Mouse (Mus musculus) embryonic facial prominence, embryonic 11.5 days (tissue): Measurements from ENCODE around the gene Phf1. TPM values are rescaled to one million over a fixed set of nuclear protein-coding genes. Genes with fewer than 3 reads are reported as not detected.

ENCODE experiments used
- ATAC-seq: fragments of 200-750 bp; cut with Nextera tagmentation; replicated peaks from 2 replicates; pipeline ENCODE4 v1.8.0; 2017; ENCODE audit warnings: low read depth; ENCODE audit not compliant: insufficient number of reproducible peaks, low FRiP score, low TSS enrichment
- DNase-seq: peaks from one replicate; pipeline ENCODE4 v3.0.0-alpha.2; 2015; ENCODE audit warnings: low spot score
- H3K27ac ChIP-seq: fragments of 300-500 bp; sonication (generic); replicated peaks from 2 replicates; pipeline ENCODE4 v1.5.1; 2014; ENCODE audit warnings: mild to moderate bottlenecking, low read depth, low read length, control low read depth
- H3K27me3 ChIP-seq: fragments of 300-500 bp; sonication (generic); 2 replicates; pipeline ENCODE4 v1.6.1; 2014; ENCODE audit warnings: mild to moderate bottlenecking, low read length, moderate library complexity, mixed read lengths; ENCODE audit not compliant: control insufficient read depth, insufficient read depth
- H3K36me3 ChIP-seq: fragments of 300-500 bp; sonication (generic); replicated peaks from 2 replicates; pipeline ENCODE4 v1.6.1; 2014; ENCODE audit warnings: low read depth, mild to moderate bottlenecking, low read length, moderate library complexity, mixed read lengths; ENCODE audit not compliant: control insufficient read depth, insufficient read depth
- H3K4me1 ChIP-seq: fragments of 300-500 bp; sonication (generic); 2 replicates; pipeline ENCODE4 v1.6.1; 2014; ENCODE audit warnings: low read length, mixed read lengths; ENCODE audit not compliant: control insufficient read depth, insufficient read depth
- H3K4me2 ChIP-seq: fragments of 300-500 bp; sonication (generic); 2 replicates; pipeline ENCODE4 v1.6.1; 2014; ENCODE audit warnings: low read depth, mild to moderate bottlenecking, control low read depth, low read length, moderate library complexity
- H3K4me3 ChIP-seq: fragments of 300-500 bp; sonication (generic); 2 replicates; pipeline ENCODE4 v1.5.1; 2014; ENCODE audit warnings: low read depth, low read length, control low read depth
- H3K9ac ChIP-seq: fragments of 300-500 bp; sonication (generic); replicated peaks from 2 replicates; pipeline ENCODE4 v1.6.1; 2014; ENCODE audit warnings: mild to moderate bottlenecking, control low read depth, low read length
- H3K9me3 ChIP-seq: fragments of 300-500 bp; sonication (generic); replicated peaks from 2 replicates; pipeline ENCODE4 v1.6.1; 2016; ENCODE audit warnings: mild to moderate bottlenecking, low read length, inconsistent platforms, mixed read lengths; ENCODE audit not compliant: control insufficient read depth
- WGBS: fragments of 180-500 bp; shearing (Covaris S2); extraction: QIAGEN DNeasy Blood & Tissue Kit; methylation state at CpG from one replicate; pipeline ENCODE4 v1.1.7; 2014; 5-methylcytosine and 5-hydroxymethylcytosine counted together
- microRNA-seq: library from miRNA; unstranded; fragments of <30 nt; microRNA quantifications from one replicate; pipeline ENCODE4, GENCODE M21; 2016; ENCODE audit warnings: borderline number of aligned reads
- polyA plus RNA-seq: library from polyadenylated mRNA; unstranded; fragments of >200 nt; fragmentation: Nextera tagmentation; extraction: Ambion mirVana; gene quantifications from 2 replicates; pipeline ENCODE4 v1.2.1, GENCODE M21; 2014

The Phf1 gene
- polyA plus RNA-seq, 1 experiment from 2014 or later, result 3.7 TPM

- H3K4me2 ChIP-seq, result no peak overlapping the region
- H3K9ac ChIP-seq, result no peak overlapping the region
- H3K9me3 ChIP-seq, result no peaks in the 10 kb centered on the region
- peaks cover 9% of the 10 kb centered on the region for H3K36me3 ChIP-seq
- H3K4me1 ChIP-seq, result no peaks in the 10 kb centered on the region
- no peak overlapping the region for H3K27ac ChIP-seq
- ATAC-seq (no peak), DNase-seq (no peak)
- no peaks in the 10 kb centered on the region for H3K27me3 ChIP-seq
- 70% methylated on average over 2 of the region's 2 CpGs for WGBS
- H3K4me3 ChIP-seq, result no peak overlapping the region
Measured at GRCm38 (mm10) chr17:26981050-26981449, 48.2 kb downstream of the Phf1 start.

DNA sequence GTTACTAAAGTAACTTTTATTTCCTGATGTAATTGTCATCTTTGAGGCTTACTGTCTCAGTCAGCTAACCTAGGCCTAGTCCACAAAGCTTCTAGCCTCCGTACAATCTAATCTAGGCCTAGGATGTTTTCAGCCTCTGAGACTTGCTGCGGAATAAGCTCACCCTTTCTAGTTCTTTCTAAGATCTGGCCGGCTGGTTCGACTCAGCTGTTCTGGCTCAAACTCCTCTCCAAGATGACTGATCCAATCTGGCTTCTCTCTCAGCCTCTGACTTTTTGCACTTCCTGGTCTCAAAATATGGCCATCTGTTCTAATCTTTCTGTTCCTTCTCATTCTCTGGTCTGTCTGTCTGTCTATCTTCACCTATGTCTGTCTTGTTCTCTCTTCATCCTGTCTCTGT, 50.5 kb downstream of the Phf1 start:
- H3K27me3 ChIP-seq, result no peaks in the 10 kb centered on the region
- H3K27ac ChIP-seq, result no peak overlapping the region
- no peak overlapping the region for H3K9ac ChIP-seq
- H3K36me3 ChIP-seq, result no peaks in the 10 kb centered on the region; the same call in 1 of the 2 replicates
- no peak overlapping the region for H3K4me2 ChIP-seq
- H3K4me1 ChIP-seq, result no peaks in the 10 kb centered on the region
- WGBS, result 93% methylated on average over 4 of the region's 4 CpGs
- H3K9me3 ChIP-seq, result no peaks in the 10 kb centered on the region
- no peak overlapping the region for H3K4me3 ChIP-seq
- no peak for ATAC-seq
- no peak for DNase-seq

DNA sequence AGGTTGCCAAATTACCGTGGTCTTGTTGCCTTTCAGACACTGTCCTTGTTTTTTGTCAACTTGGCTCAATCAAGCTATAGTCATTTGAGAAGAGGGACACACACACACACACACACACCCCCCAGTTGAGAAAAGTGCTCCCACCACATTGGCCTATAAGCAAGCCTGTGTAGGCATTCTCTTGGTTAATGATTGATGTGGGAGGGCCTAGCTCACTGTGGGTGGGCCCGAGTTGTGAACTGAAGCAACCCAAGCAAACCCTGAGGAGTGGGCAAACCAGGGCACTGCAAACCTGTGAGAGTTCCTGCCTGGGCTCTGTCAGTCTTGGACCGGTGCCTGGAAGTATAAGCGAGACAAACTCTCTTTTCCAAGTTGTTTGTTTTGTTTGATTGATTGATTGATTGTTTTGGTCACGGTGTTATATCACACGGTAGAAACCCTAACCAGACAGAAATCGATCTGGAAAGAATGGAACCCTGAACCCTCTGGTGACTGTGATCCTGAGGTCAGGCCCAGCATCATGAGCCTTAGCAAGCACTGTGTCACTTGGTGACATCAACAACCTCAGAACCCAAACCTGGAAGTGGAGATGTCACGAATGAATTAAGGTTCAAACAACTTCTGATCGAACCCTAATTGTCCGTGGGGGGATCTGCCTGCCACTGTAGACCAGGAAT, 52.8 kb downstream of the Phf1 start:
- H3K4me1 ChIP-seq, result no peaks in the 10 kb centered on the region
- WGBS, result 86% methylated on average over 10 of the region's 10 CpGs
- H3K27ac ChIP-seq, result no peak overlapping the region
- ATAC-seq (no peak), DNase-seq (no peak)
- no peak overlapping the region for H3K4me3 ChIP-seq
- no peak overlapping the region for H3K4me2 ChIP-seq
- H3K27me3 ChIP-seq, result no peaks in the 10 kb centered on the region
- no peak overlapping the region for H3K9ac ChIP-seq
- H3K36me3 ChIP-seq, result no peaks in the 10 kb centered on the region
- H3K9me3 ChIP-seq, result no peaks in the 10 kb centered on the region

Small RNAs within 50 kb of the gene (microRNA-seq; reads per million reads assigned to microRNA genes)
- gene Gm27775, result not detected
- gene Mir3083, result not detected
- not detected for gene Mir6968

Other genes with a start within 250 kb of the Phf1 start
- gene Crebrf, start 217.4 kb upstream of the Phf1 start, polyA plus RNA-seq, result 3.5 and 3.8 TPM in 2 replicates
- 52.4 and 54.2 TPM in 2 replicates for gene Bnip1, start 152.0 kb upstream of the Phf1 start, polyA plus RNA-seq
- gene Nkx2-5, start 88.0 kb upstream of the Phf1 start, polyA plus RNA-seq, result 1.8 and 2.2 TPM in 2 replicates
- 3.9 and 5.6 TPM in 2 replicates for gene Kifc5b, start 16.0 kb upstream of the Phf1 start, polyA plus RNA-seq
- gene Cuta, start 6.5 kb downstream of the Phf1 start, polyA plus RNA-seq, result 153 and 163 TPM in 2 replicates
- 2.3 and 2.8 TPM in 2 replicates for gene Syngap1, start 8.2 kb downstream of the Phf1 start, polyA plus RNA-seq
- 10.1 and 11.9 TPM in 2 replicates for gene Zbtb9, start 40.1 kb downstream of the Phf1 start, polyA plus RNA-seq
- 12.9 and 14.3 TPM in 2 replicates for gene Bak1, start 96.0 kb downstream of the Phf1 start, polyA plus RNA-seq
- 1.5 and 1.7 TPM in 2 replicates for gene Itpr3, start 124.3 kb downstream of the Phf1 start, polyA plus RNA-seq
- gene Uqcc2, start 200.9 kb downstream of the Phf1 start, polyA plus RNA-seq, result 339 and 373 TPM in 2 replicates
- gene Ip6k3, start 234.7 kb downstream of the Phf1 start, polyA plus RNA-seq, result 0.11 and 0.20 TPM in 2 replicates